Comparison of ENCODE assay signal across 9 mouse cellular contexts in genomic region chr7:6213144-6213543, GRCm38 (mm10). TPM values are rescaled to one million over a fixed set of nuclear protein-coding genes. Genes with fewer than 3 reads are reported as not detected.
DNase-seq lines count a peak whose midpoint lies in the region; ATAC-seq and TF ChIP-seq lines count a peak whose summit lies in the region.
"Had no signal": no experiment of that assay in that cellular context is flagged by ENCODE, and none has a peak within 500 bp of the region (broad histone marks: within the 10 kb centered on the region; RNA-seq: fewer than 3 reads in every experiment).

No protein-coding gene starts in this region.

- no peak overlapping the region for H3K9ac ChIP-seq in liver, embryonic 14.5 days (replicated peaks)
- H3K9ac ChIP-seq: heart, embryonic 13.5 days had no signal

- no peaks in the 10 kb centered on the region for H3K4me1 ChIP-seq in liver, embryonic 14.5 days (replicated peaks; ENCODE audit: control insufficient read depth in 2 of 2, insufficient read depth in 2 of 2, low read length in 1 of 2)
- H3K4me1 ChIP-seq: heart, embryonic 13.5 days had no signal

- no peaks in the 10 kb centered on the region for H3K36me3 ChIP-seq in liver, embryonic 14.5 days (replicated peaks; ENCODE audit: control insufficient read depth, insufficient read depth, low read depth)
- H3K36me3 ChIP-seq: heart, embryonic 13.5 days had no signal

- no peak overlapping the region for H3K4me3 ChIP-seq in liver, embryonic 14.5 days (ENCODE audit: insufficient read depth in 1 of 2, low read depth in 2 of 2, low read length in 2 of 2)
- H3K4me3 ChIP-seq: heart, embryonic 13.5 days had no signal

- peak; percentile 34 to 50 for DNase-seq in cerebellum, adult 18-20 months
- DNase-seq in cerebellum, adult 11-12 months: no peak
- DNase-seq in 3T3-L1 (ENCODE audit: low read depth, low spot score): peak; percentile 33
- DNase-seq in adrenal gland, postnatal 25 days: peak; percentile 54
- no peak for DNase-seq in liver, embryonic 14.5 days (ENCODE audit: low read depth in 3 of 3, low spot score in 3 of 3)
- peak; percentile 66 for DNase-seq in thymus, postnatal 4 days
- no peak for DNase-seq in spleen, postnatal 36 days (ENCODE audit: low spot score in 2 of 2)

- no peaks in the 10 kb centered on the region for H3K27me3 ChIP-seq in liver, embryonic 14.5 days (ENCODE audit: control insufficient read depth, insufficient read depth, low read length)
- H3K27me3 ChIP-seq: heart, embryonic 13.5 days had no signal

- TF ChIP-seq CTCF in liver, embryonic 14.5 days (IDR thresholded peaks at IDR 0.05; ENCODE audit: low read depth): peak; percentile 80

- TF ChIP-seq EP300 in liver, embryonic 14.5 days (IDR thresholded peaks at IDR 0.05; ENCODE audit: low read depth): no peak

- ATAC-seq in liver, embryonic 14.5 days (ENCODE audit: insufficient read depth): no peak
- no peak for ATAC-seq in activated CD4-positive, CD25-positive, alpha-beta regulatory T cell, adult 4 months

- WGBS in liver, embryonic 14.5 days (ENCODE audit: insufficient replicate concordance): 34% methylated on average over 5 of the region's 5 CpGs

- no peak overlapping the region for H3K4me2 ChIP-seq in liver, embryonic 14.5 days (ENCODE audit: low read depth)
- H3K4me2 ChIP-seq: heart, embryonic 13.5 days had no signal

- no peaks in the 10 kb centered on the region for H3K9me3 ChIP-seq in liver, embryonic 14.5 days (ENCODE audit: control insufficient read depth, low read length)

- H3K27ac ChIP-seq in liver, embryonic 14.5 days: no peak overlapping the region
- H3K27ac ChIP-seq: heart, embryonic 13.5 days had no signal

RNA-seq across cellular contexts. Expression of gene Zscan5b, which starts 8.9 kb away (rescaled TPM):
- not detected in 2 replicates for total RNA-seq in adrenal gland, postnatal 25 days (2021)
- not detected in 2 replicates for polyA plus RNA-seq in liver, embryonic 14.5 days (2012; rRNA removed)
- not detected in 2 replicates for polyA plus RNA-seq in liver, embryonic 14.5 days (2014; fragmentation: Nextera tagmentation; extraction: Ambion mirVana)
- not detected for polyA plus RNA-seq in activated CD4-positive, CD25-positive, alpha-beta regulatory T cell, adult 4 months (2017; shearing (Covaris generic))
- polyA plus RNA-seq: heart, embryonic 13.5 days had no signal

RNA-seq across cellular contexts. Expression of gene Galp, which starts 16.3 kb away (rescaled TPM):
- total RNA-seq in adrenal gland, postnatal 25 days (2021): not detected in 2 replicates
- polyA plus RNA-seq in liver, embryonic 14.5 days (2012; rRNA removed): not detected in 2 replicates
- polyA plus RNA-seq in liver, embryonic 14.5 days (2014; fragmentation: Nextera tagmentation; extraction: Ambion mirVana): not detected in 2 replicates
- not detected for polyA plus RNA-seq in activated CD4-positive, CD25-positive, alpha-beta regulatory T cell, adult 4 months (2017; shearing (Covaris generic))
- polyA plus RNA-seq: heart, embryonic 13.5 days had no signal

RNA-seq across cellular contexts. Expression of gene Epp13, which starts 39.4 kb away (rescaled TPM):
- total RNA-seq in adrenal gland, postnatal 25 days (2021): not detected in 2 replicates
- not detected in 2 replicates for polyA plus RNA-seq in liver, embryonic 14.5 days (2012; rRNA removed)
- polyA plus RNA-seq in liver, embryonic 14.5 days (2014; fragmentation: Nextera tagmentation; extraction: Ambion mirVana): not detected in 2 replicates
- polyA plus RNA-seq in activated CD4-positive, CD25-positive, alpha-beta regulatory T cell, adult 4 months (2017; shearing (Covaris generic)): not detected
- polyA plus RNA-seq: heart, embryonic 13.5 days had no signal

RNA-seq across cellular contexts. Expression of gene Zfp444, which starts 41.1 kb away (rescaled TPM):
- total RNA-seq in adrenal gland, postnatal 25 days (2021): 21.6 and 31.8 TPM in 2 replicates
- 10.1 and 13.8 TPM in 2 replicates for polyA plus RNA-seq in liver, embryonic 14.5 days (2012; rRNA removed)
- 15.0 and 16.3 TPM in 2 replicates for polyA plus RNA-seq in liver, embryonic 14.5 days (2014; fragmentation: Nextera tagmentation; extraction: Ambion mirVana)
- polyA plus RNA-seq in activated CD4-positive, CD25-positive, alpha-beta regulatory T cell, adult 4 months (2017; shearing (Covaris generic)): 1 to 10 TPM; 9.2 to 9.6 TPM

RNA-seq across cellular contexts. Expression of gene Zfp787, which starts 57.3 kb away (rescaled TPM):
- total RNA-seq in adrenal gland, postnatal 25 days (2021): 51.5 and 58.0 TPM in 2 replicates
- polyA plus RNA-seq in liver, embryonic 14.5 days (2012; rRNA removed): 11.6 and 12.5 TPM in 2 replicates
- polyA plus RNA-seq in liver, embryonic 14.5 days (2014; fragmentation: Nextera tagmentation; extraction: Ambion mirVana): 6.7 and 6.9 TPM in 2 replicates
- polyA plus RNA-seq in activated CD4-positive, CD25-positive, alpha-beta regulatory T cell, adult 4 months (2017; shearing (Covaris generic)): 1 to 10 TPM; 4.9 to 9.3 TPM

Comparison
In these comparisons a context has a peak if more than half of its experiments do, and no peak if none do; other contexts are left out.
1. DNase-seq: peak in cerebellum, adult 18-20 months (2 of 2), 3T3-L1 (single experiment), adrenal gland, postnatal 25 days (single experiment) and thymus, postnatal 4 days (single experiment); none in cerebellum, adult 11-12 months (single experiment), liver, embryonic 14.5 days (0 of 3) and spleen, postnatal 36 days (0 of 2).